Mouse (Mus musculus): ENCODE measurements around the gene Tanc1.

DNA sequence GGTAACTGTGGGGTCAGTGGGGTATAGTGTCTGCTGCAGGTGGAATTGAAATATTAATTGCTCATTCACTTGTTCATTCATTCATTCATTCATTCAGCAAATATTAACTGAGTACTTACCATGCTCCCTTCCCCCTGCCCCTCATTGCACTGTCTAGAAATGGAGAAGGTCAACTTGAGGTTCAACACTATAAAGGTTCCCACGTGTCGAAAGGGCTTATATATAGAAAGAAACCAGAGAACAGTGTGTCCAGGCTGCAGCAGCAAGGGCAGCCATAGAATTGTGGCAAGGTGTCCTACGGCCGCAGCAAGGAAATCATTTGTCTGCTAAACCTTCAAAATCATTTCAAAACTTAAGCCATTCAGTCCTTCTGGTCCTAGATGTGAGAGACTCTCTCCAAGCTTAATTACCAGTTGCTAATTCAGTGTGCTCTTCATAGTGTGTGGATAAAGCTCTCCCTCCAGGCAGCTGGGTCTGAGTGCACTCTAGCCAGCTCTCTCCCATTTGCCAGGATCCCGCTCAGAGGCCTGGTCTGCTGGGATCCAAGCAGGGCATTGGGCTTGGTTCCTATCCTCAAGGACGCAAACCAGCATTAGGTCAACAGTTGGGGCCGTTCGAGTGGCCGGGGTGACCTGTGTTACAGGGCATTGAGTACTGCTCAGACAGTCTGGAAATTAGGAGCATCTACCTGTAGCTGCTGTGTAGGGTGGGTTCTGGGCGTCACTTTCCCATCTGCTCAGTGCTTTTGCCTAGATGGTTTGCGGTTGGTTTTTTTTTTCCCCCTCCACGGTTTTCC is 172.2 kb downstream of the Tanc1 start:
- TF ChIP-seq CTCF (IDR thresholded peaks at IDR 0.05; ENCODE audit: extremely low read depth, insufficient read length, insufficient replicate concordance, low read depth, low read length) (no peak), POLR2A (IDR thresholded peaks at IDR 0.05; ENCODE audit: low read depth, low read length) (no peak)

Data from small intestine, adult 2 months (tissue).